Mouse (Mus musculus) liver, embryonic 14.5 days (tissue): ENCODE measurements around the gene Synj2.

Source experiments
- CTCF ChIP-seq: IDR thresholded peaks from 2 replicates; pipeline ENCODE4 v1.5.1; 2016; ENCODE audit warnings: antibody characterized with exemption, low read depth, control low read depth
- EP300 ChIP-seq: IDR thresholded peaks from 2 replicates; pipeline ENCODE4 v1.6.1; 2016; ENCODE audit warnings: antibody characterized with exemption, low read depth

GRCm38 (mm10) chr17:6036458-6036857 lies 95.4 kb downstream of the Synj2 start:
- TF ChIP-seq CTCF (no peak), EP300 (no peak)
